Mouse (Mus musculus): ENCODE results near the gene Ublcp1. TPM values are rescaled to one million over a fixed set of nuclear protein-coding genes. Genes with fewer than 3 reads are reported as not detected.

Ublcp1 gene
- polyA plus RNA-seq, 1 experiment from 2014 or later, result 76.8 TPM

DNA sequence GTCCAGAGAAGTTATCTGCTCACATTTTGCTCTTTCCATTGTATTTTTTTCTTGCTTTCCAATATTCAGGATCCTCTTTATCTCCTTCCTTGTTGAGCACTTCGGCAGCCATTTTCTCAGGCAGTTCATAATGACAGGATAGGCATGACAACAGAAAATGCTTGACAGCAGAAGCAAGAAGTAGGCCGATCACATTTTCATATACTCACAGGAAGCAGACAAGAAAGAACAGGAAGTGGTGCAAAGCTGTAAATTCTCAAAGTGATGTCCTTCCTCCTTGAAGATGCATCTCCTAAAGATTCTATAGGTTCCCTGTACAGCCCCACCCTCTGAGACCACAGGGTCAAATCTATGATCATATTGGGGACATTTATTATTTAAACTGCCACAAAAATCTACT, 6.1 kb upstream of the Ublcp1 start:
- Histone ChIP-seq H3K27ac (replicated peaks; ENCODE audit: low read depth, low read length) (no peak overlapping the region), H3K4me2 (ENCODE audit: low read depth, severe bottlenecking) (no peak overlapping the region), H3K9ac (ENCODE audit: low read length) (no peak overlapping the region), H3K36me3 (ENCODE audit: control insufficient read depth, insufficient read depth, low read length) (no peaks in the 10 kb centered on the region), H3K4me3 (ENCODE audit: low read depth, low read length) (no peak overlapping the region), H3K9me3 (ENCODE audit: control insufficient read depth, low read length) (no peaks in the 10 kb centered on the region), H3K27me3 (ENCODE audit: control insufficient read depth, insufficient read depth, low read length) (no peaks in the 10 kb centered on the region), H3K4me1 (ENCODE audit: control insufficient read depth, insufficient read depth, low read length) (0 out of 2 replicates have a peak, but pooled peaks cover 2% of the 10 kb centered on the region)
- DNase-seq (ENCODE audit: low spot score) (no peak), ATAC-seq (ENCODE audit: insufficient number of reproducible peaks, low FRiP score, low TSS enrichment, low read depth) (no peak)
- 91% methylated on average over 2 of the region's 2 CpGs for WGBS

DNA sequence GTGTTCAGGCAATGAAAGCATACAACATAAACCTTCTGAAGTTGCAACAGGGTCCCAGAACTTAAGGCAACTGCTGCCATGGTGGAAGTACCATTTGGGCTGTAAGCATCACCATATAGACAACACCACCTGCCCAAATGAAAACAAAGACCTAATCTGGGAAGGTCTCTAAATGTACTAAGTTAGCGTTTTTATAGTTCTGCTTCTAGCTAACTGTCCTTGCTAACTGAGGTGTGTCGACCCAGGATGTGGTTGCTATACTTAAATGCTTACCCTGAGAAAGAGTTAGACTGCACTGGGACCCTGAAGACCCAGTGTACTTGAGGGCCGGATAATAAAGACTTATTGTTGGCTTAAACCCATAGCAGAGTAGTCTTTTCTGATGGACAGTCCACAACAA, 5.2 kb upstream of the Ublcp1 start:
- no peak for DNase-seq (ENCODE audit: low spot score)
- Histone ChIP-seq H3K4me2 (ENCODE audit: low read depth, severe bottlenecking) (no peak overlapping the region), H3K4me3 (ENCODE audit: low read depth, low read length) (no peak overlapping the region), H3K4me1 (ENCODE audit: control insufficient read depth, insufficient read depth, low read length) (0 out of 2 replicates have a peak, but pooled peaks cover 2% of the 10 kb centered on the region), H3K9ac (ENCODE audit: low read length) (no peak overlapping the region), H3K27me3 (ENCODE audit: control insufficient read depth, insufficient read depth, low read length) (no peaks in the 10 kb centered on the region), H3K9me3 (ENCODE audit: control insufficient read depth, low read length) (no peaks in the 10 kb centered on the region), H3K36me3 (ENCODE audit: control insufficient read depth, insufficient read depth, low read length) (no peaks in the 10 kb centered on the region), H3K27ac (replicated peaks; ENCODE audit: low read depth, low read length) (no peak overlapping the region)
- no peak for ATAC-seq (ENCODE audit: insufficient number of reproducible peaks, low FRiP score, low TSS enrichment, low read depth)
- WGBS, result 71% methylated on average over 3 of the region's 3 CpGs

DNA sequence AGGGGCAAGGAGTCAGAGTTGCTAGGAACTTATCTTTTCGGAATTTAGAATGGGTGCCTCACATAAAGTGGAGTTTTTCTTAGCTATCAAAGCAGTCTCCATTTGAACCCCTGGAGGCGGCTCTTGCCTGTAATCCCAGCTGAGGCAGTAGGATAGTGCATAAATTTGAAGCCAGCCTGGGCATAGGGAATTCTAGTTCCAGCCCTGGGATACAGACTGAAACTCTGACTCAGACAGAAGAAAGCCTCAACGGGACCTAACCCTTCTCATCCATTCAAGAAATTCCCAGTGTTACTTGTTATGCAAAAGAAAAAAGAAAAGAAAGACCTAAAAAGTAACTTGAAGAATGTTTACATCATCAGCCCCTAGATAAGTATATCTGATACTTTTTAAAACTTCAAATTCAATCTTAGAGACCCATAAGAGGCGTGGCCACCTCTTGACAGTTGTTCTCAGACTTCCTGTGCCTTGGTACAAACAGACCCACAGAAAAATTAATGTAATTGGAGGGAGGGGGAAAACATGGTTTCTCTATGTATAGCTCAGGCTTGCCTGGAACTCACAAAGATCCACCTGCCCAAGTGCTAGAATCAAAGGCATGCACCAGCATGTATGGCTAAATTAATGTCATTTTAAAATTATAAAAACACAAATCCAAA, 1.2 kb upstream of the Ublcp1 start:
- Histone ChIP-seq H3K9me3 (ENCODE audit: control insufficient read depth, low read length) (no peaks in the 10 kb centered on the region), H3K27me3 (ENCODE audit: control insufficient read depth, insufficient read depth, low read length) (no peaks in the 10 kb centered on the region), H3K4me1 (ENCODE audit: control insufficient read depth, insufficient read depth, low read length) (peaks cover 6% of the 10 kb centered on the region; the same call in 1 of the 2 replicates), H3K9ac (ENCODE audit: low read length) (peak overlapping the region; percentile 83), H3K4me2 (ENCODE audit: low read depth, severe bottlenecking) (peak overlapping the region; percentile 93), H3K36me3 (ENCODE audit: control insufficient read depth, insufficient read depth, low read length) (no peaks in the 10 kb centered on the region), H3K4me3 (ENCODE audit: low read depth, low read length) (peak overlapping the region; percentile 97), H3K27ac (replicated peaks; ENCODE audit: low read depth, low read length) (peak overlapping the region; percentile 75)
- whole genome bisulfite sequencing, result 25% methylated on average over 4 of the region's 4 CpGs
- ATAC-seq (ENCODE audit: insufficient number of reproducible peaks, low FRiP score, low TSS enrichment, low read depth) (no peak), DNase-seq (ENCODE audit: low spot score) (no peak)

DNA sequence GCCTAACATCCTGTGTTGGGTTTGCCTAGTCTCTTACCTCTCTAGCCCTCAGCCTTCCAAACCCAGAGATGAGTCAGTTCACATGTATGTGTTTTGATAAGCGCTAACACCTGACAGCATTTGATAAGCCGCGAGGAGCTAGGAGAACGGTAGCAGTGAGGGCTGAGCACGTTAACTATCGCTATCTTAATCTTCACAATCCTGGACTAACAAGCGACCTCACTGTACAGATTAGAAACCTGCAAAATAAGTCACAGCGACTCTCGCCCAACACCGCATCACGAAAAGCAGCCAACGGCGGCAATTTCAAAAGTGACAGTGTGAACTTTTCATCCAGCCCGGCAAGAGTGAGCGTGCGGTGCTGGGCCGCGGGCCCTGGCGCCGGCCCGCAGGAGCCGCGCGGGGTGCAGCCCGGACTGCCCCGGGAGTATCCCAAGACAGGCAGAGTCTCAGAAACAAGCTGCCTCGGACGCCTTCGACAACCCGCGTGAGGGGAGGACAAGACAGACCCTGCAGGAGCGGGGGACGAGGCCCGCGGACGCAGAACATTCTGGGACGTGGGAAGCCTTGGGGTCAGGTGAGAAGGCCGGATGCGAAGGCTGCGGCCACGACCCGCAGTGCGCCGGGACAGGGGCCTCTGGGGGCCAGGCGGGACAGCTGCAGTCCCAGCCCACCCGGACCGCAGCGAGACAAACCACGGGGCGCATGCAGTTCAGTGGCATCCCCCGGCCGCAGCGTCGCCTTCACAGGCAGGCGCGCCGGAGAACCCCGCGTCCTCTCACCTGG, 459 bp downstream of the Ublcp1 start:
- peaks cover 6% of the 10 kb centered on the region; the same call in 1 of the 2 replicates for H3K4me1 ChIP-seq (ENCODE audit: control insufficient read depth, insufficient read depth, low read length)
- peak overlapping the region; percentile 83 for H3K9ac ChIP-seq (ENCODE audit: low read length)
- H3K36me3 ChIP-seq (ENCODE audit: control insufficient read depth, insufficient read depth, low read length), result no peaks in the 10 kb centered on the region
- H3K27ac ChIP-seq (replicated peaks; ENCODE audit: low read depth, low read length), result peak overlapping the region; percentile 75
- H3K4me3 ChIP-seq (ENCODE audit: low read depth, low read length), result peak overlapping the region; percentile 97
- DNase-seq (ENCODE audit: low spot score), result no peak
- no peaks in the 10 kb centered on the region for H3K9me3 ChIP-seq (ENCODE audit: control insufficient read depth, low read length)
- H3K4me2 ChIP-seq (ENCODE audit: low read depth, severe bottlenecking), result peak overlapping the region; percentile 93
- peak; percentile 72 for ATAC-seq (ENCODE audit: insufficient number of reproducible peaks, low FRiP score, low TSS enrichment, low read depth)
- no peaks in the 10 kb centered on the region for H3K27me3 ChIP-seq (ENCODE audit: control insufficient read depth, insufficient read depth, low read length)
- whole genome bisulfite sequencing, result 1% methylated on average over 59 of the region's 59 CpGs

DNA sequence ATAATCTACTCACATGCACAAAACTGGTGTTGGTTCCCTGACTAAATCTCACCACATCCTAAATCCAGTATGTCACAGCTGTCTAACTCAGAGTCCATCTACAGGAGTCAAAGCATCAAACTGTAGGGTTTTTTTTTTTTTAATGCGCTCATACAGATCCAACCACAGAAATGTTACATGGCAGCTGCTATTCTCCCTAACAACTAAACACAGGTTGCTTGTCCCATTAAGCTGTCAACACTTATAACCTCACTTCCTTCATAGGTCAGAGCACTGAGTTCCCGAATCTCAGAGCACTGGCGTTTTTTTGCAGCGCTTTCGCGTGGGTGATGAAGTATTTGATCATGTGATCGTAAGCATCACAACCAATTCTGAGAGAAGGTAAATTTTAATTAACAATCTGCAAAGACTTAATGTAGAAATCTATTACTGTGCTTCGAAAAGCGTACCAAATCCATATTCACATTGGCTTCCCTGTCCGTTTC, 1.9 kb downstream of the Ublcp1 start:
- H3K27ac ChIP-seq (replicated peaks; ENCODE audit: low read depth, low read length), result no peak overlapping the region
- no peaks in the 10 kb centered on the region for H3K36me3 ChIP-seq (ENCODE audit: control insufficient read depth, insufficient read depth, low read length)
- no peak overlapping the region for H3K9ac ChIP-seq (ENCODE audit: low read length)
- no peaks in the 10 kb centered on the region for H3K9me3 ChIP-seq (ENCODE audit: control insufficient read depth, low read length)
- H3K4me1 ChIP-seq (ENCODE audit: control insufficient read depth, insufficient read depth, low read length), result peaks cover 6% of the 10 kb centered on the region; the same call in 1 of the 2 replicates
- H3K27me3 ChIP-seq (ENCODE audit: control insufficient read depth, insufficient read depth, low read length), result no peaks in the 10 kb centered on the region
- H3K4me3 ChIP-seq (ENCODE audit: low read depth, low read length), result no peak overlapping the region
- H3K4me2 ChIP-seq (ENCODE audit: low read depth, severe bottlenecking), result no peak overlapping the region
- DNase-seq (ENCODE audit: low spot score), result no peak
- ATAC-seq (ENCODE audit: insufficient number of reproducible peaks, low FRiP score, low TSS enrichment, low read depth), result no peak
- WGBS, result 75% methylated on average over 10 of the region's 10 CpGs

DNA sequence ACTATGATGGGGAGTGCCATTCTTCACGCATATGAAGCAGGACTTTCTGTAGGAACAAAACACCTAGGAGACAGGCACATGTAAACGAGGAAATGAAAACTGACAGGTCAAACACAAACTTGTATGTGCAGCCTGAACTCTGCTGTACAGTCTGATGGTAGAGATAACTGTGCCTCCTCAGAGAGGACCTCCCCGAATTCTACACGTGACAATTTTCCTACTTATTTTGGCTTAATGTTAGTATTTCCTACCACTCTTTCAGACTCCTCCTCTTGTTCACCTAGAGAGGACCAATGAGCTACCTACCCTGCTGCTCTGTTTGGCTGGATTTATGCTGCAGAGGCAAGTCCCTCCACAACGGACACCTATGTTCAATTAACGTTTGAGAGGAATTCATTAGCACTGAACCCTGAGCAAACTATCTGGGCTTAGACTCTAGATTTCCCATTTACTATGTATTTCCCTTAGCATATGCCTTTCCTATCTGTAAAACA, 3.3 kb downstream of the Ublcp1 start:
- DNase-seq (ENCODE audit: low spot score) (no peak), ATAC-seq (ENCODE audit: insufficient number of reproducible peaks, low FRiP score, low TSS enrichment, low read depth) (no peak)
- no peaks in the 10 kb centered on the region for H3K27me3 ChIP-seq (ENCODE audit: control insufficient read depth, insufficient read depth, low read length)
- no peak overlapping the region for H3K4me2 ChIP-seq (ENCODE audit: low read depth, severe bottlenecking)
- H3K36me3 ChIP-seq (ENCODE audit: control insufficient read depth, insufficient read depth, low read length), result no peaks in the 10 kb centered on the region
- peaks cover 6% of the 10 kb centered on the region; the same call in 1 of the 2 replicates for H3K4me1 ChIP-seq (ENCODE audit: control insufficient read depth, insufficient read depth, low read length)
- H3K9me3 ChIP-seq (ENCODE audit: control insufficient read depth, low read length), result no peaks in the 10 kb centered on the region
- H3K9ac ChIP-seq (ENCODE audit: low read length), result no peak overlapping the region
- H3K4me3 ChIP-seq (ENCODE audit: low read depth, low read length), result no peak overlapping the region
- no peak overlapping the region for H3K27ac ChIP-seq (replicated peaks; ENCODE audit: low read depth, low read length)
- WGBS, result 86% methylated on average over 6 of the region's 6 CpGs

DNA sequence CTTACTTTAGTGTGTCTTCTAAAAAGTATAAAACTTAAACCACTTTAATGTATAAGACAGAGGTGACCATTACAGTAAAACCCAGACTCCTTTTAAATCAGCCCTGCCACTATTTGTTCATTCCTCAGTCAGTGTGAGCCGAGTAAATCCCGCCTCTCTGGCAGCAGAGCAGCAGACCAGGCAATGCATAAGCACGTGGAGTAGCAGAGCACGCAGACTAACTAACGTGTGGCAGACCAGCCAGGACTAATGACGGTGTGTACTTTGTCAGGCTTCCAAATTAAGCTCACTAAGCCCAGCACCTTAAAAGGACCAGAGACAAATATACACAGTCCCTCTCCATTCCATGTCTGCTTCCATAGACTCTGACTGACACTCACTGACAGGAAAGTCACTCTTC, 8.8 kb downstream of the Ublcp1 start:
- Histone ChIP-seq H3K9ac (ENCODE audit: low read length) (no peak overlapping the region), H3K27me3 (ENCODE audit: control insufficient read depth, insufficient read depth, low read length) (no peaks in the 10 kb centered on the region), H3K9me3 (ENCODE audit: control insufficient read depth, low read length) (no peaks in the 10 kb centered on the region), H3K4me1 (ENCODE audit: control insufficient read depth, insufficient read depth, low read length) (no peaks in the 10 kb centered on the region), H3K4me2 (ENCODE audit: low read depth, severe bottlenecking) (no peak overlapping the region), H3K27ac (replicated peaks; ENCODE audit: low read depth, low read length) (no peak overlapping the region), H3K4me3 (ENCODE audit: low read depth, low read length) (no peak overlapping the region), H3K36me3 (ENCODE audit: control insufficient read depth, insufficient read depth, low read length) (peaks cover 3% of the 10 kb centered on the region; the same call in 1 of the 2 replicates)
- ATAC-seq (ENCODE audit: insufficient number of reproducible peaks, low FRiP score, low TSS enrichment, low read depth) (no peak), DNase-seq (ENCODE audit: low spot score) (no peak)
- 85% methylated on average over 6 of the region's 6 CpGs for WGBS

DNA sequence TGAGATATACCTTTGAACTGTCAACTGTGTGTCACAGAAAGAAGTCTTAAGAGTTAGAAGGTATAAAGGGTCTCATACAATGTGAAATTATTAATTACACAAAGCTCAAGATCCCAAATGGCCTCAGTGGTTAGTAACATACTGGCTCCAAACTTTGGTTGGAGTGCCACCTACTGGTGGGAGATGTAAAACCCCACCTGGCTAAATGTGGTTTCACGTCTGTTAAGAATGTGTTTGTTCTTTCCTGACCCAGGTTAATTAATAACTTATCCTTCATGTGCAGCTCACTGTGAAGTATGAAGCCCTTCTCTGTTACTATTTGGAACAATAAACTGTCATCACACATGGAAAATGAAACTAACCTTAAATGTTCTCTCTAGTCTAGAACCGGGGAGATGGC, 16.9 kb downstream of the Ublcp1 start:
- 70% methylated on average over 2 of the region's 2 CpGs for WGBS
- H3K27me3 ChIP-seq (ENCODE audit: control insufficient read depth, insufficient read depth, low read length), result no peaks in the 10 kb centered on the region
- H3K36me3 ChIP-seq (ENCODE audit: control insufficient read depth, insufficient read depth, low read length), result no peaks in the 10 kb centered on the region
- H3K4me1 ChIP-seq (ENCODE audit: control insufficient read depth, insufficient read depth, low read length), result no peaks in the 10 kb centered on the region
- H3K9me3 ChIP-seq (ENCODE audit: control insufficient read depth, low read length), result no peaks in the 10 kb centered on the region
- H3K27ac ChIP-seq (replicated peaks; ENCODE audit: low read depth, low read length), result no peak overlapping the region
- H3K9ac ChIP-seq (ENCODE audit: low read length), result no peak overlapping the region
- no peak overlapping the region for H3K4me3 ChIP-seq (ENCODE audit: low read depth, low read length)
- no peak for ATAC-seq (ENCODE audit: insufficient number of reproducible peaks, low FRiP score, low TSS enrichment, low read depth)
- no peak overlapping the region for H3K4me2 ChIP-seq (ENCODE audit: low read depth, severe bottlenecking)
- peak; percentile 51 for DNase-seq (ENCODE audit: low spot score)

Measured in limb, embryonic 11.5 days (tissue).